Mouse (Mus musculus): ENCODE measurements at regions not wholly inside any gene's neighbourhood (a gene's known extent, or its start where the extent isn't known, plus 50 kb on each side); places are given as distances from the start of the nearest gene placed in this dataset.

GRCm38 (mm10) chr14:80083724-80084123 lies 99.8 kb downstream of the Olfm4 start:
- no peak for DNase-seq (ENCODE audit: low spot score in 2 of 2)

- no peak for DNase-seq (ENCODE audit: low spot score in 2 of 2)
Observed at GRCm38 (mm10) chr14:80097238-80097637, 113.4 kb downstream of the Olfm4 start.

- DNase-seq (ENCODE audit: low spot score in 2 of 2) = no peak
Observed at GRCm38 (mm10) chr14:80113115-80113687, 129.3 kb downstream of the Olfm4 start.

GRCm38 (mm10) chr14:80114326-80114725 lies 130.4 kb downstream of the Olfm4 start:
- DNase-seq (ENCODE audit: low spot score in 2 of 2) = no peak

- DNase-seq (ENCODE audit: low spot score in 2 of 2) = no peak
Observed at GRCm38 (mm10) chr14:80125156-80125555, 141.3 kb downstream of the Olfm4 start.

- DNase-seq (ENCODE audit: low spot score in 2 of 2) = no peak
Observed at GRCm38 (mm10) chr14:80128181-80128580, 144.3 kb downstream of the Olfm4 start.

- no peak for DNase-seq (ENCODE audit: low spot score in 2 of 2)
Observed at GRCm38 (mm10) chr14:80137541-80137940, 153.7 kb downstream of the Olfm4 start.

GRCm38 (mm10) chr14:80138991-80139791 lies 155.3 kb downstream of the Olfm4 start:
- DNase-seq (ENCODE audit: low spot score in 2 of 2) = no peak

- DNase-seq (ENCODE audit: low spot score in 2 of 2) = no peak
Observed at GRCm38 (mm10) chr14:80157002-80157401, 173.1 kb downstream of the Olfm4 start.

- DNase-seq (ENCODE audit: low spot score in 2 of 2) = no peak
Observed at GRCm38 (mm10) chr14:80169211-80169610, 185.3 kb downstream of the Olfm4 start.

GRCm38 (mm10) chr14:80170450-80171180 lies 186.7 kb downstream of the Olfm4 start:
- DNase-seq (ENCODE audit: low spot score in 2 of 2) = no peak

GRCm38 (mm10) chr14:80172799-80173484 lies 189.1 kb downstream of the Olfm4 start:
- DNase-seq (ENCODE audit: low spot score in 2 of 2) = no peak

GRCm38 (mm10) chr14:80176464-80176863 lies 192.6 kb downstream of the Olfm4 start:
- DNase-seq (ENCODE audit: low spot score in 2 of 2) = no peak

GRCm38 (mm10) chr14:80195041-80195440 lies 211.2 kb downstream of the Olfm4 start:
- no peak for DNase-seq (ENCODE audit: low spot score in 2 of 2)

GRCm38 (mm10) chr14:80212916-80213315 lies 229.0 kb downstream of the Olfm4 start:
- DNase-seq (ENCODE audit: low spot score in 2 of 2) = no peak

GRCm38 (mm10) chr14:80213666-80214065 lies 229.8 kb downstream of the Olfm4 start:
- no peak for DNase-seq (ENCODE audit: low spot score in 2 of 2)

- peak; percentile 7 to 8 for DNase-seq (ENCODE audit: low spot score in 2 of 2)
Observed at GRCm38 (mm10) chr14:80215960-80216552, 232.2 kb downstream of the Olfm4 start.

GRCm38 (mm10) chr14:80232066-80232465 lies 248.2 kb downstream of the Olfm4 start:
- DNase-seq (ENCODE audit: low spot score in 2 of 2) = no peak

- no peak for DNase-seq (ENCODE audit: low spot score in 2 of 2)
Observed at GRCm38 (mm10) chr14:80232976-80233375, 249.1 kb downstream of the Olfm4 start.

- no peak for DNase-seq (ENCODE audit: low spot score in 2 of 2)
Observed at GRCm38 (mm10) chr14:80237136-80237535, 253.3 kb downstream of the Olfm4 start.

- DNase-seq (ENCODE audit: low spot score in 2 of 2) = no peak
Observed at GRCm38 (mm10) chr14:80237552-80237951, 253.7 kb downstream of the Olfm4 start.
